Comparison of ENCODE assay signal across 29 mouse cellular contexts in genomic region chr13:89105889-89106288, GRCm38 (mm10).
"Had no signal": no experiment of that assay in that cellular context is flagged by ENCODE, and none has a peak within 500 bp of the region (broad histone marks: within the 10 kb centered on the region; RNA-seq: fewer than 3 reads in every experiment).

No protein-coding gene starts in this region.

- H3K4me3 ChIP-seq: embryonic facial prominence, embryonic 10.5 days; embryonic facial prominence, embryonic 12.5 days; embryonic facial prominence, embryonic 13.5 days; embryonic facial prominence, embryonic 15.5 days; erythroblast, embryonic 14.5 days; forebrain, embryonic 10.5 days; forebrain, embryonic 12.5 days; forebrain, embryonic 13.5 days; forebrain, embryonic 15.5 days; gastrocnemius, adult 2 months; heart, adult 2 months had no signal

- H3K27ac ChIP-seq: embryonic facial prominence, embryonic 10.5 days; embryonic facial prominence, embryonic 12.5 days; embryonic facial prominence, embryonic 13.5 days; embryonic facial prominence, embryonic 15.5 days; forebrain, embryonic 10.5 days; forebrain, embryonic 12.5 days; forebrain, embryonic 13.5 days; forebrain, embryonic 15.5 days; gastrocnemius, adult 2 months; heart, adult 2 months had no signal

- ATAC-seq: forebrain, embryonic 13.5 days; forebrain, embryonic 14.5 days; forebrain, embryonic 15.5 days; forebrain, embryonic 16.5 days; forebrain, postnatal 0 days had no signal

- DNase-seq: cerebellum, adult 2 months; cerebellum, adult 8-10 months; cerebellum, adult 9-10 months; cerebellum, adult 9-11 months; cerebellum, postnatal 10 days; cerebellum, postnatal 14 days; cerebellum, postnatal 25 days; cerebellum, postnatal 36 days; embryo, embryonic 11 days; forebrain, postnatal 0 days; gastrocnemius, adult 2 months; gastrocnemius, postnatal 10 days; gastrocnemius, postnatal 14 days; gastrocnemius, postnatal 25 days; gastrocnemius, postnatal 36 days; heart, adult 11 months; heart, adult 18-20 months; heart, adult 2 months had no signal
